Mouse (Mus musculus): ENCODE measurements at regions not wholly inside any gene's neighbourhood (a gene's known extent, or its start where the extent isn't known, plus 50 kb on each side); places are given as distances from the start of the nearest gene placed in this dataset.

DNA sequence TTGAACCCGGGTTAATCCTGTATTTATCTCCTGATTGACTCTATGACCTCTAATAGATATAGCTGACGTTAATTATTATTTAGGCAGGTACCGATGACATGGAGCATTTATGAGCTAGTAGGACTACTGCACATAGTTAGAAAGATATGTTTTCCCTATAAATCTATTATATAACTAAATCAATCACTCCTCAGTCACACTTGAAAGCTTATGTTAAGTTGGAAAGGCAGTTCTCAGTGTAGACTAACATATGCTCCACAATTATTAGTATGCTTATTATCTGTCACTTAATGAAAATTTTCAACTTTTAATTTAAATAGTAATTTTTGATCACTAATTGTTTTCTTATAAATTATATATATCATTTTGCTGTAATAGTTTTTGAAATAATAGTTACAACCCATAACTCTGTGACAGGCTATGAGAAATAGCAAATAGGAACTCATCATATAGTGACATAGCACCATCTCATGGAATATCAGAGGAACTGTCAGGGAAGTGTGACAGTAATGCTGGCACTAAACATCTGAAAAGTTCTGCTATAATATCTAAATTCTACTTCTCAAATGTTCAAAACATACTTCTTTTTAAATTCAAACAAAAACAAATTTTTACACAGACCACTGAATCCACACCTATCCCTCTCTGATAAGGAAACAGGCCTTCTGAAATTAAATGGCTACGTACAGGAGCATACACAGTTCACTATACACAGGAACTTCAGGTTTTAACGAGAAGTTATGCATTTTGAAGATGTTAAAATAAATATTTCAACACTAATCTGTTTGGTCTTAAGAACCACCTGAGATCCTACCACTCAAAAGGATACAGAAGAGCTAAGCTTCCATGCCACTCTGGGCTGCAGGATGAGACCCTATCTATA, 75.3 kb upstream of the Map2 start:
- no peaks in the 10 kb centered on the region for H3K36me3 ChIP-seq (ENCODE audit: control insufficient read depth, insufficient read depth, low read length)
- ATAC-seq: peak; percentile 83; the same call in 1 of the 2 replicates
- no peaks in the 10 kb centered on the region for H3K4me1 ChIP-seq (ENCODE audit: control insufficient read depth, insufficient read depth, low read depth, low read length)
- 81% methylated on average over 5 of the region's 5 CpGs for WGBS
- H3K4me2 ChIP-seq (ENCODE audit: low read length): no peak overlapping the region
- H3K9me3 ChIP-seq (ENCODE audit: control insufficient read depth, low read length): no peaks in the 10 kb centered on the region
- H3K4me3 ChIP-seq (ENCODE audit: low read length): no peak overlapping the region
- H3K27ac ChIP-seq (ENCODE audit: low read depth, low read length): no peak overlapping the region
- H3K9ac ChIP-seq (ENCODE audit: low read depth, low read length): no peak overlapping the region
- no peaks in the 10 kb centered on the region for H3K27me3 ChIP-seq (replicated peaks; ENCODE audit: control insufficient read depth, insufficient read depth, low read length)

DNA sequence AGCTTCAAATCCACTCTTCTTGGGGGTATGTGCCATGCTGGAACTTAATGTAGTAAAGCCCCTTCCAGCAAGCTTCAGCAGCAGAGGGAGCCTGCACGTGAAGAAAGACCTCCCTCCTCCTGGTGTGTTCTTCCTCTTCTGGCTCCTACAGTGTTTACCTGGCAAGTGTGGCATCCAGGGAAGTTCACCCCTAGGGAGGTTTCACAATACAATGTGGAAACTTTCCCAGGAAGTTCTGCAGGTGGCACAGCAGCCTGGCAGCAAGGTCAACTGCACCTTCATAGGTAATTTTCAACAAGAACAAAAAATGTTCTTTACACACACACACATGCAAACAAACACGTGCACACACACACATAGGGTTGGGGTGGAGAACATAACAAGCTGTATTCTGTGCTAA, 73.7 kb upstream of the Map2 start:
- 33% methylated on average over 2 of the region's 2 CpGs for WGBS
- H3K36me3 ChIP-seq (ENCODE audit: control insufficient read depth, insufficient read depth, low read length): no peaks in the 10 kb centered on the region
- H3K4me2 ChIP-seq (ENCODE audit: low read length): no peak overlapping the region
- no peak overlapping the region for H3K27ac ChIP-seq (ENCODE audit: low read depth, low read length)
- H3K9me3 ChIP-seq (ENCODE audit: control insufficient read depth, low read length): no peaks in the 10 kb centered on the region
- ATAC-seq: no peak
- no peaks in the 10 kb centered on the region for H3K4me1 ChIP-seq (ENCODE audit: control insufficient read depth, insufficient read depth, low read depth, low read length)
- no peak overlapping the region for H3K4me3 ChIP-seq (ENCODE audit: low read length)
- H3K9ac ChIP-seq (ENCODE audit: low read depth, low read length): no peak overlapping the region
- H3K27me3 ChIP-seq (replicated peaks; ENCODE audit: control insufficient read depth, insufficient read depth, low read length): no peaks in the 10 kb centered on the region

DNA sequence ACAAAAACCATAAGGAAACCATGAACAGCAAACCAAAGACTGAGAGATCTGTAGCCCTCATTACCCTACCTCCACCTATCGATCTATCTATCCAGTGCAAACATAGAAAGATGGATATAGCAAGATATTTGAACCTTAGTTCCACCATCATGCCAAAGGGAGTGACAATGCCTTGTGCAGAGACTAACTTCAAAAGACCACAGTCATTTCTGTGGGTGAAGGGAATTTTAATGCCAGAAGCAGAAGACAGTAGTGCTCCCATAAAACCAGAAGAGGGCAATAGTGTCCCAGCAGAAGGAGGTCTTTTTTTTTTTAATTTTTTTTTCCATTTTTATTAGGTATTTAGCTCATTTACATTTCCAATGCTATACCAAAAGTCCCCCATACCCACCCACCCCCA, 70.6 kb upstream of the Map2 start:
- Histone ChIP-seq H3K4me2 (ENCODE audit: low read length) (no peak overlapping the region), H3K27me3 (replicated peaks; ENCODE audit: control insufficient read depth, insufficient read depth, low read length) (no peaks in the 10 kb centered on the region), H3K4me3 (ENCODE audit: low read length) (no peak overlapping the region), H3K9ac (ENCODE audit: low read depth, low read length) (no peak overlapping the region), H3K4me1 (ENCODE audit: control insufficient read depth, insufficient read depth, low read depth, low read length) (no peaks in the 10 kb centered on the region), H3K36me3 (ENCODE audit: control insufficient read depth, insufficient read depth, low read length) (no peaks in the 10 kb centered on the region), H3K27ac (ENCODE audit: low read depth, low read length) (no peak overlapping the region), H3K9me3 (ENCODE audit: control insufficient read depth, low read length) (no peaks in the 10 kb centered on the region)
- ATAC-seq: 0 out of 2 replicates have a peak, but pooled peaks have one; percentile 58
- 39% methylated on average over 1 of the region's 1 CpGs for WGBS

DNA sequence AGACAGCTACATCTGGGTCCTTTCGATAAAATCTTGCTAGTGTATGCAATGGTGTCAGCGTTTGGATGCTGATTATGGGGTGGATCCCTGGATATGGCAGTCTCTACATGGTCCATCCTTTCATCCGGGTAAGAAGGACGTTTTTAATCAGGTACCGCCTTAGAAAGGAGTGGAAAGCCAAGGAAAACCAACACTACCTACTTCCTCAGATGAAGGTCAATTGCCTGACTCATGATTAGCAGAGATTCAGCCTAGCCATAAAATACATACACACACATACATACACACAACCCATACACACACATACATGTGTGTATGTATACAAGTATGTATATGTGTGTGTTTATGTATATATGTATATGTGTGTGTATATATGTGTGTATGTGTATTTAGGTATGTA, 69.9 kb upstream of the Map2 start:
- H3K9ac ChIP-seq (ENCODE audit: low read depth, low read length): no peak overlapping the region
- H3K27me3 ChIP-seq (replicated peaks; ENCODE audit: control insufficient read depth, insufficient read depth, low read length): no peaks in the 10 kb centered on the region
- no peak overlapping the region for H3K4me2 ChIP-seq (ENCODE audit: low read length)
- 84% methylated on average over 4 of the region's 5 CpGs for WGBS
- H3K27ac ChIP-seq (ENCODE audit: low read depth, low read length): no peak overlapping the region
- H3K4me1 ChIP-seq (ENCODE audit: control insufficient read depth, insufficient read depth, low read depth, low read length): no peaks in the 10 kb centered on the region
- H3K9me3 ChIP-seq (ENCODE audit: control insufficient read depth, low read length): no peaks in the 10 kb centered on the region
- ATAC-seq: no peak
- no peaks in the 10 kb centered on the region for H3K36me3 ChIP-seq (ENCODE audit: control insufficient read depth, insufficient read depth, low read length)
- H3K4me3 ChIP-seq (ENCODE audit: low read length): no peak overlapping the region

DNA sequence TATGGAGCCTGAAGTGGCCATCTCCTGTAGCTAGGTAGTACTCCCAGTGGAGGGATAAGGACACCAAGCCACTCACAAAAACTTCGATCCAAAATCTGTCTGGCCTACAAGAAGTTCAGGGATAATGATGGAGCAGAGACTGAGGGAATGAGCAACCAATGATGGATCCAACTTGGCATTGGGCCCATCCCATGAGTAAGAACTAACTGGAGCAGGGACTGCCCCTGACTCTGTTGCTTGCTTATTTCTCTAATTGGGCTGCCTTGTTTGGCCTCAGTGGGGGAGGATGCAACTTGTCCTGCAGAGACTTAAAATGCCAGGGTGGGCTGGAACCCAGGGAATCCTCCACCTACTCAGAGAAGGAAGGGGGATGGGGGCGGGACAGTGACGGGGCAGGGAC, 67.0 kb upstream of the Map2 start:
- Histone ChIP-seq H3K4me3 (ENCODE audit: low read length) (no peak overlapping the region), H3K9me3 (ENCODE audit: control insufficient read depth, low read length) (no peaks in the 10 kb centered on the region), H3K27ac (ENCODE audit: low read depth, low read length) (no peak overlapping the region), H3K9ac (ENCODE audit: low read depth, low read length) (no peak overlapping the region), H3K36me3 (ENCODE audit: control insufficient read depth, insufficient read depth, low read length) (no peaks in the 10 kb centered on the region), H3K4me2 (ENCODE audit: low read length) (no peak overlapping the region), H3K27me3 (replicated peaks; ENCODE audit: control insufficient read depth, insufficient read depth, low read length) (no peaks in the 10 kb centered on the region), H3K4me1 (ENCODE audit: control insufficient read depth, insufficient read depth, low read depth, low read length) (no peaks in the 10 kb centered on the region)
- WGBS: 75% methylated on average over 3 of the region's 3 CpGs
- no peak for ATAC-seq

DNA sequence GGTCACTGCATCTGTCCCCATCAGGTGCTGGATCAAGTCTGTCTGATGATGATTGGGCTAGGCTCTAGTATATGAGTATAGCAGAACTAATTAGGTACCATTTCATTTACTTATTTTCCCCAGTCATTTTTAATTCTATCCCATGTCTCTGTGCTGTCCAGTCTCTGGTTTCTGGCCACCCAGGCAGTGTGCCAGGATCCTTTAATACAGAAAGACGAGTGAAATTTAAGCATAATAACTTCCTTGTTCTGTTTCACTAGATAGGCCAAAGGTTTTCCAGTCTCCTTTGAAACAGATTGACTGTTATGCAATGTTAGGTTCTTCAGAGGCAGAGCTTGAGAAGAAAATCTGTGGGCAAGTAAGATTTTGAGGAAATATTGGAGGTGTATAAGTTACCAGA, 61.2 kb upstream of the Map2 start:
- H3K27ac ChIP-seq (ENCODE audit: low read depth, low read length): no peak overlapping the region
- H3K9me3 ChIP-seq (ENCODE audit: control insufficient read depth, low read length): peaks cover 4% of the 10 kb centered on the region
- no peaks in the 10 kb centered on the region for H3K4me1 ChIP-seq (ENCODE audit: control insufficient read depth, insufficient read depth, low read depth, low read length)
- H3K27me3 ChIP-seq (replicated peaks; ENCODE audit: control insufficient read depth, insufficient read depth, low read length): no peaks in the 10 kb centered on the region
- H3K4me2 ChIP-seq (ENCODE audit: low read length): no peak overlapping the region
- no peaks in the 10 kb centered on the region for H3K36me3 ChIP-seq (ENCODE audit: control insufficient read depth, insufficient read depth, low read length)
- no peak overlapping the region for H3K9ac ChIP-seq (ENCODE audit: low read depth, low read length)
- ATAC-seq: no peak
- H3K4me3 ChIP-seq (ENCODE audit: low read length): no peak overlapping the region
- WGBS: 71% methylated on average over 1 of the region's 1 CpGs

DNA sequence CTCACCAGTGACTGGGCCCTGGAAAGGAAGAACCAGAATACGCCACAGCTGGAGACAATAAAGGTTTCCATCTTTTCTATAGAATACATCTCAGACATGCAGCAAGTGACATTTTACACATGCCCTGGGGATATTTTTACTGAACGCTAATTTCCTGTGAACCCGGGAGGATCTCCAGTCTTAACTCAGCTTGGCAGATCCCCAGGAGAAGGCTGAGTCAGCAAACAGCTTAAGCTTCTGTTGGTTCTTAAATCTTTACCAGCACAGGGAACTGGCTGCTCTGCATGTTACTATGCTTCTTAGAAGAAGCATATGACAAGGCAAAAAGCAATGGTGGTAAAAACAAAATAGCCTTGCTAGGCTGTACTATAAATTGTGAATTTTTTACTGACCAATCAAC, 59.7 kb upstream of the Map2 start:
- H3K4me2 ChIP-seq (ENCODE audit: low read length): no peak overlapping the region
- no peak overlapping the region for H3K27ac ChIP-seq (ENCODE audit: low read depth, low read length)
- peaks cover 4% of the 10 kb centered on the region for H3K9me3 ChIP-seq (ENCODE audit: control insufficient read depth, low read length)
- no peak for ATAC-seq
- H3K36me3 ChIP-seq (ENCODE audit: control insufficient read depth, insufficient read depth, low read length): no peaks in the 10 kb centered on the region
- no peaks in the 10 kb centered on the region for H3K4me1 ChIP-seq (ENCODE audit: control insufficient read depth, insufficient read depth, low read depth, low read length)
- H3K27me3 ChIP-seq (replicated peaks; ENCODE audit: control insufficient read depth, insufficient read depth, low read length): no peaks in the 10 kb centered on the region
- WGBS: 41% methylated on average over 3 of the region's 3 CpGs
- H3K4me3 ChIP-seq (ENCODE audit: low read length): no peak overlapping the region
- no peak overlapping the region for H3K9ac ChIP-seq (ENCODE audit: low read depth, low read length)

All from hindbrain, embryonic 16.5 days (tissue).